Mouse (Mus musculus) liver, embryonic 14.5 days (tissue): ENCODE results near the gene Tspan15. TPM values are rescaled to one million over a fixed set of nuclear protein-coding genes. Genes with fewer than 3 reads are reported as not detected.

Experiments used
- ATAC-seq: fragments of 200-750 bp; cut with Nextera tagmentation; 2 replicates; pipeline ENCODE4 v1.8.0; 2017; ENCODE audit warnings: moderate number of reproducible peaks, mild to moderate bottlenecking, moderate library complexity; ENCODE audit not compliant: insufficient read depth
- DNase-seq, 3 experiments: peaks; one replicate each; pipeline ENCODE4 v3.0.0-alpha.2; 2012 to 2013; ENCODE audit warnings: low read depth in 3 of 3, low spot score in 3 of 3
- H3K27ac ChIP-seq: fragments of 300-500 bp; sonication (generic); 2 replicates; pipeline ENCODE4 v1.5.1; 2014; ENCODE audit warnings: moderate library complexity, mild to moderate bottlenecking, control low read depth, inconsistent platforms
- H3K27me3 ChIP-seq: fragments of 300-500 bp; sonication (generic); 2 replicates; pipeline ENCODE4 v1.6.1; 2014; ENCODE audit warnings: mild to moderate bottlenecking, low read length, moderate library complexity; ENCODE audit not compliant: control insufficient read depth, insufficient read depth
- H3K36me3 ChIP-seq: fragments of 300-500 bp; sonication (generic); replicated peaks from 2 replicates; pipeline ENCODE4 v1.6.1; 2014; ENCODE audit warnings: low read depth; ENCODE audit not compliant: control insufficient read depth, insufficient read depth
- H3K4me1 ChIP-seq, 2 experiments: fragments of 200-500 bp in 1 of 2; fragments of 300-500 bp in 1 of 2; sonication (generic) in 1 of 2; replicated peaks; 2 replicates each; pipeline ENCODE4 v1.6.1; 2012 to 2014; ENCODE audit warnings: antibody characterized with exemption in 1 of 2, inconsistent platforms in 1 of 2, low read length in 1 of 2; ENCODE audit not compliant: control insufficient read depth in 2 of 2, insufficient read depth in 2 of 2
- H3K4me2 ChIP-seq: fragments of 300-500 bp; sonication (generic); 2 replicates; pipeline ENCODE4 v1.6.1; 2014; ENCODE audit warnings: low read depth, mild to moderate bottlenecking, control low read depth, moderate library complexity
- H3K4me3 ChIP-seq, 2 experiments: fragments of 200-500 bp in 1 of 2; fragments of 300-500 bp in 1 of 2; sonication (generic) in 1 of 2; 2 replicates each; pipeline ENCODE4 v1.5.1; 2012 to 2014; ENCODE audit warnings: low read depth in 2 of 2, low read length in 2 of 2, mild to moderate bottlenecking in 2 of 2, control low read depth in 1 of 2, inconsistent platforms in 1 of 2, moderate library complexity in 1 of 2; ENCODE audit not compliant: insufficient read depth in 1 of 2
- H3K9ac ChIP-seq: fragments of 300-500 bp; sonication (generic); replicated peaks from 2 replicates; pipeline ENCODE4 v1.6.1; 2014; ENCODE audit warnings: mild to moderate bottlenecking, control low read depth, moderate library complexity
- H3K9me3 ChIP-seq: fragments of 300-500 bp; sonication (generic); 2 replicates; pipeline ENCODE4 v1.6.1; 2016; ENCODE audit warnings: low read length, mixed read lengths; ENCODE audit not compliant: control insufficient read depth
- CTCF ChIP-seq: IDR thresholded peaks from 2 replicates; pipeline ENCODE4 v1.5.1; 2016; ENCODE audit warnings: antibody characterized with exemption, low read depth, control low read depth
- EP300 ChIP-seq: IDR thresholded peaks from 2 replicates; pipeline ENCODE4 v1.6.1; 2016; ENCODE audit warnings: antibody characterized with exemption, low read depth
- WGBS: fragments of 180-500 bp; shearing (Covaris S2); extraction: QIAGEN DNeasy Blood & Tissue Kit; methylation state at CpG from one replicate; pipeline ENCODE4 v1.1.7; 2014; ENCODE audit not compliant: insufficient replicate concordance; 5-methylcytosine and 5-hydroxymethylcytosine counted together
- polyA plus RNA-seq, 2 experiments: library from polyadenylated mRNA; depleted of rRNA in 1 of 2; stranded (reverse) in 1 of 2; unstranded in 1 of 2; fragments of >200 nt; fragmentation: Nextera tagmentation in 1 of 2; extraction: Ambion mirVana in 1 of 2; gene quantifications; 2 replicates each; pipeline versions ENCODE4 v1.2.1 to v1.2.3; 2012 to 2014

The Tspan15 gene
- polyA plus RNA-seq, 2 experiments = 7.3 TPM

DNA sequence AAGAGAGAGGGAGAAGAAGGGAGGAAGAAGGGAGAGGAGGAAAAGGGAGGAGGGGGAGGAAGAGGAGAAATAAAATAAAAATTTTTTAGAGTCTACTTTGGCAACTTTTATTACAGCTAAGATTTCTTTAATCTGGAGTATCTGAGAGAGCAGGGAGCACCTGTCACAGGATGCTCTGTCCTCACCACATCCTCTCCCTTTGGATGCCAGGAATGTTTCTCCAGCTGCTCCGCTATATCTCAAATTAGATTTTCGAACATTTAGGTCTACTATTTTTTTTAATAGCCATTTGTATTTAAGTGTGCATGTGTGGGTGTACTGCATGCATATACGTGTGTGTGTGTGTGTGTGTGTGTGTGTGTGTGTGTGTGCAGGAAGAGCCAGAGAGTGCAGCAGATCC is 51.1 kb downstream of the Tspan15 start:
- no peaks in the 10 kb centered on the region for H3K9me3 ChIP-seq
- no peak overlapping the region for H3K27ac ChIP-seq
- DNase-seq (no peak), ATAC-seq (no peak)
- no peak for TF ChIP-seq CTCF
- no peak for TF ChIP-seq EP300
- WGBS = 62% methylated on average over 3 of the region's 3 CpGs
- no peak overlapping the region for H3K4me3 ChIP-seq
- no peak overlapping the region for H3K9ac ChIP-seq
- H3K4me1 ChIP-seq = no peaks in the 10 kb centered on the region
- no peak overlapping the region for H3K4me2 ChIP-seq
- H3K27me3 ChIP-seq = no peaks in the 10 kb centered on the region
- H3K36me3 ChIP-seq = no peaks in the 10 kb centered on the region

GRCm38 (mm10) chr10:62174533-62175313 is 56.3 kb downstream of the Tspan15 start:
- no peak overlapping the region for H3K4me3 ChIP-seq
- TF ChIP-seq CTCF (no peak), EP300 (no peak)
- no peak overlapping the region for H3K27ac ChIP-seq
- DNase-seq (no peak), ATAC-seq (no peak)
- no peak overlapping the region for H3K9ac ChIP-seq
- WGBS = 52% methylated on average over 15 of the region's 15 CpGs
- H3K4me1 ChIP-seq = no peaks in the 10 kb centered on the region
- no peak overlapping the region for H3K4me2 ChIP-seq
- no peaks in the 10 kb centered on the region for H3K36me3 ChIP-seq
- H3K9me3 ChIP-seq = no peaks in the 10 kb centered on the region
- H3K27me3 ChIP-seq = no peaks in the 10 kb centered on the region

DNA sequence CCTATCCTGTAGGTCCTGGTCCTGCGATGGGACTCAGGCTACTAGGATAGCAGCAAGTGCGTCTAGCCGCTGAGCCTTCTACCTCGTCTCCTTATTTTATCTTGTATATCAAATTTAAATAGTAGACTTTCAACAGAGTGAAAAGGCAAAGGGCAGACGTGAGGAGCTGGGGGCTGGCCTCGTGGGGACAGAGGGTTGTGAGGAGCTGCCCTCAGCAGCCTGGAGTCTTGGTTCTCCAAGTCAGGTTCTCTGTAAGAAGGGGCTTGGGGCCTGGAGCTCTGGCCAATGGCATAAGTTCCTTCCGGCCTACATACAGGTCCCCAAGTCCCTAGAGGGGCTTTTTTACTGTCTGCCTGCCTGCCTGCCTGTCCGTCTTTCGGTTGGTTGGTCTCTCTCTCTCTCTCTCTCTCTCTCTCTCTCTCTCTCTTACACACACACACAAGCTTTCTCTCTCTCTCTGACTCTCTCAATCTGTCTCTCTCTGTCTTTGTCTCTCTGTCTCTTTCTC is 57.1 kb downstream of the Tspan15 start:
- Histone ChIP-seq H3K36me3 (no peaks in the 10 kb centered on the region), H3K27me3 (no peaks in the 10 kb centered on the region), H3K9ac (no peak overlapping the region), H3K4me1 (no peaks in the 10 kb centered on the region), H3K27ac (no peak overlapping the region), H3K4me3 (no peak overlapping the region), H3K4me2 (no peak overlapping the region), H3K9me3 (no peaks in the 10 kb centered on the region)
- no peak for DNase-seq
- no peak for ATAC-seq
- TF ChIP-seq CTCF (no peak), EP300 (no peak)
- whole genome bisulfite sequencing = 46% methylated on average over 8 of the region's 9 CpGs

GRCm38 (mm10) chr10:62172841-62173553 is 58.1 kb downstream of the Tspan15 start:
- Histone ChIP-seq H3K9ac (no peak overlapping the region), H3K4me1 (no peaks in the 10 kb centered on the region), H3K4me2 (no peak overlapping the region), H3K27ac (no peak overlapping the region), H3K9me3 (no peaks in the 10 kb centered on the region), H3K27me3 (no peaks in the 10 kb centered on the region), H3K4me3 (no peak overlapping the region), H3K36me3 (no peaks in the 10 kb centered on the region)
- WGBS = 17% methylated on average over 9 of the region's 9 CpGs
- TF ChIP-seq EP300 (no peak), CTCF (no peak)
- ATAC-seq = no peak
- DNase-seq = no peak

DNA sequence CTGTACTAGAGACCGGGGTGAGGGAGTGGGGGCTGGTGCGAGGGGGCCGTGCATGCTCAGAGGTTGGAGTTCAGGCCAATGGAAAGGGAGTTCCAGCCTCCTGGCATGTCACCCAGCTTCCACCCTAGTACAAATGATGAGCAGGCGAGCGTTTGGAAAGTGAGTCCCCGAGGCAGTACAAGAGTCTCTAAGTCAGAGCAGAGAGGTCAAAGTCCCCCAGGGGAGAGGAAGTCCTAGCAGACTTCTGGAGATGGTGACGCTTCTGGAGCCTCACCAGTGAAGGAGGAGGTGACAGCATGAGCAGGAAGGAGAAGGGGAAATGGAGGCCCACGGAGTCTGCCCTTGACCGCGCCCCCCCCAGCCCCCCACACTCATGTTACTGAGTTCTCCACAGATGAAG is 68.6 kb downstream of the Tspan15 start:
- Histone ChIP-seq H3K27me3 (no peaks in the 10 kb centered on the region), H3K4me2 (no peak overlapping the region), H3K36me3 (no peaks in the 10 kb centered on the region), H3K9ac (no peak overlapping the region), H3K9me3 (no peaks in the 10 kb centered on the region), H3K27ac (no peak overlapping the region), H3K4me1 (no peaks in the 10 kb centered on the region), H3K4me3 (no peak overlapping the region)
- no peak for TF ChIP-seq EP300
- no peak for TF ChIP-seq CTCF
- 25% methylated on average over 10 of the region's 10 CpGs for WGBS
- no peak for DNase-seq
- no peak for ATAC-seq
